Mouse (Mus musculus) megakaryocyte, embryonic 14.5 days (primary cell): ENCODE measurements around the gene Olfr1389.

ENCODE experiments used
- FLI1 ChIP-seq: IDR thresholded peaks from 2 replicates; pipeline ENCODE4 v1.6.1; 2012; ENCODE audit warnings: low read length, inconsistent platforms, mixed read lengths
- GATA1 ChIP-seq: IDR thresholded peaks from 3 replicates; pipeline ENCODE4 v1.6.1; 2012; ENCODE audit warnings: mixed read lengths, low read length, inconsistent platforms, borderline replicate concordance

DNA sequence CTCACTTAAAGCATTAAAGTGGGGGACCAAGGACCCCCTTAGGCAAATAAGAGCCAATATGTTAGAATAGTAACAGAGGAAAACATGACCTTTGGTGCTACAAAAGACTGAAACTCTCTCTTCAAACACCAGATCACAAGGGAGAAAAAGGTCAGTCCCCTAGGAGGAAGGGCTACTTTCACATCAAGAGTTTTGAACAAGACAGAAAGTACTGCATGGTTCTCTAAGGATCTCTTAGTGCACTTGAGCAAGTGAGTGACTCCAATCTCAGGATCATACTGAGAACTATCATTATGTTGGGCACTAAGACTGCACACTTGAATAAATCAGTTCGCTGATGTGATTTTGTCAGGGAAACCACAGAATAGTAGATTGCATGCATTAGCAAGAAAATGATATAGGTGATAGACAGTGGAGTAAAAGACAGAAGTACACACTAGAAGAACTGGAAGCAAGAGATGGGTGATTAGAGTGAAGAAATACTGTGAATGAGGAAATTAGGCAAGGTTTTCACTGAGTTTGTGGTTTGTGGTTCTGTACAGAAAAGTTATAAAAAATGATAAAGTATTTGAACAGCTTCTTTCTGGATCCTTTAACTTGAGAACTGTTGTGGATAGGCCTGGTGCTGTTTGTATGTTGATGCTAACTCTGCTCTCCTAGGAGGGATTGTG is 2.5 kb downstream of the Olfr1389 start:
- TF ChIP-seq GATA1 (no peak), FLI1 (no peak)
